Mouse (Mus musculus) activated CD4-positive, CD25-positive, alpha-beta regulatory T cell (primary cell): ENCODE measurements around the gene Olfr419. TPM values are rescaled to one million over a fixed set of nuclear protein-coding genes. Genes with fewer than 3 reads are reported as not detected.

ENCODE experiments used
- polyA plus RNA-seq, 2 experiments: library from polyadenylated mRNA; unstranded; fragments of 100-300 nt; shearing (Covaris generic); gene quantifications; one replicate each; pipeline ENCODE4 v1.2.1; 2017

Gene Olfr419
- polyA plus RNA-seq, result not detected

GRCm38 (mm10) chr1:174251961-174252360 is at the start of gene Olfr419:
Gene Olfr419 (minus strand): TSS chr1:174252061.

Other genes starting within 250 kb of the Olfr419 start
- under 1 TPM; 0.66 to 0.73 TPM for gene Ifi205, start 220.3 kb downstream of the Olfr419 start, polyA plus RNA-seq
- not detected for gene Olfr433, start 211.4 kb downstream of the Olfr419 start, polyA plus RNA-seq
- gene Olfr432, start 202.9 kb downstream of the Olfr419 start, polyA plus RNA-seq, result under 1 TPM in 1 of 2 experiments, not detected in 1; 0.43 TPM
- gene Olfr430, start 185.5 kb downstream of the Olfr419 start, polyA plus RNA-seq, result not detected
- gene Olfr429, start 167.7 kb downstream of the Olfr419 start, polyA plus RNA-seq, result not detected
- gene Olfr427, start 155.2 kb downstream of the Olfr419 start, polyA plus RNA-seq, result under 1 TPM in 1 of 2 experiments, not detected in 1; 0.42 TPM
- not detected for gene Olfr231, start 130.9 kb downstream of the Olfr419 start, polyA plus RNA-seq
- not detected for gene Olfr424, start 120.5 kb downstream of the Olfr419 start, polyA plus RNA-seq
- gene Olfr420, start 96.4 kb downstream of the Olfr419 start, polyA plus RNA-seq, result under 1 TPM in 1 of 2 experiments, not detected in 1; 0.16 TPM
- under 1 TPM; 0.12 to 0.18 TPM for gene Spta1, start 79.3 kb downstream of the Olfr419 start, polyA plus RNA-seq
- gene Mptx1, start 78.5 kb upstream of the Olfr419 start, polyA plus RNA-seq, result under 1 TPM in 1 of 2 experiments, not detected in 1; 0.74 TPM
- not detected for gene Olfr417, start 113.1 kb upstream of the Olfr419 start, polyA plus RNA-seq
- gene Olfr248, start 139.0 kb upstream of the Olfr419 start, polyA plus RNA-seq, result not detected
- not detected for gene Olfr414, start 172.0 kb upstream of the Olfr419 start, polyA plus RNA-seq
- not detected for gene Olfr220, start 190.0 kb upstream of the Olfr419 start, polyA plus RNA-seq
- gene Fmn2, start 249.8 kb upstream of the Olfr419 start, polyA plus RNA-seq, result not detected